Mouse (Mus musculus): ENCODE measurements around the gene Dsn1.

Dsn1 gene

DNA sequence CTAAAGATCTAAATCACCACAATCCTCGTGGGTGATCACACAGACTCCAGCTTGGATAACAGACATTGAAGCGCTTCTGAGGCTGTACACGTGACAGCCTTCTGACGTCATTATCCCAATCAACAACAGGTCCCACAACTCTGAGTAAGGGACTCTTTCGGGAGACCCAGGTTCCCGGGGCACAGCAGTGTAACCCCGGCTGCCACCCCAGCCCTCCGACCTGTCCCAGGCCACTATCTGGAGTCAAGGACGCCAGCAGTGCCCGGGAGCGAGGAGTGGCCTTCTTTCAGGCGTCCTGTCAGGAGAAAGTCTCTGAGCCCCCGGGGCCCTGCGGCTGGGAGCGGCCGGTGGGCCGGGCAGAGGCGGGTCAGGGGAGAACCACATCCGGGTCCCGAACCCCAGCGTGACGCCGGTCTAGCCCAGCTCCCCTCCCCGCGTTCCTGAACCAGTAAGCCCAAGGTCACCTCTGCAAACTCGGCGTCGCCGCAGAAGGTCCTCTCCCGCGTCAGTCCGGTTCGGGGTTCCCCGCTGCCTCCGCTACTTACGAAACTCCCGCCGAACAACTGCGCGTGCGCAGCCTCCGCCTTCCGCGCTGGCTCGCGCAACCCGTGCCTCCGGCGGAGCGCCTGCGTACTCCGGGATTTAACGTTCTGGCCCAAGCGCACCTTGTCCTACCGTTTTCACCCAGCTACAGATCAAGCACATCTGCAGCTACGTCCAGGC, at the start of gene Dsn1:
TSS of gene Dsn1 (minus strand) at position 644 of the 723 bp plus-strand sequence.
- DNase-seq (ENCODE audit: low read depth, low spot score), result peak; percentile 89

DNA sequence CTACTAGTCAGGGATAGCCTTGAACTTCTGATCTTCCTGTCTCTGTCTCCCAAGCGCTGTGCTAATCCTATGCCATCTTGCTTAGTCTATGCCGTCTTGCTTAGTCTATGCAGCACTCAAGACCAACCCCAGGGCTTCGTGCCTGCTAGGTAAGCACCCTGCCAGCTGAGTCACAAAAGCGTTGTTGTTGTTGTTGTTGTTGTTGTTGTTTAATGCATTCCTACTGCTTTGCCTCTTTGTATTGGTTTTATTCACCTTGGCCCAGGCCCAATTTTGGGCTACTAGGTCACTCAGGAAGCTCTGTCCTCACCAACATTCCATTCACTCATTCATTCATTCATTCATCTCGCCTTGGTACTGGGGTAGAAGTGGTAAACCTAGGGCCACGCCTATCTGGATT, 48.8 kb upstream of the Dsn1 start:
- DNase-seq (ENCODE audit: low read depth, low spot score), result no peak

DNA sequence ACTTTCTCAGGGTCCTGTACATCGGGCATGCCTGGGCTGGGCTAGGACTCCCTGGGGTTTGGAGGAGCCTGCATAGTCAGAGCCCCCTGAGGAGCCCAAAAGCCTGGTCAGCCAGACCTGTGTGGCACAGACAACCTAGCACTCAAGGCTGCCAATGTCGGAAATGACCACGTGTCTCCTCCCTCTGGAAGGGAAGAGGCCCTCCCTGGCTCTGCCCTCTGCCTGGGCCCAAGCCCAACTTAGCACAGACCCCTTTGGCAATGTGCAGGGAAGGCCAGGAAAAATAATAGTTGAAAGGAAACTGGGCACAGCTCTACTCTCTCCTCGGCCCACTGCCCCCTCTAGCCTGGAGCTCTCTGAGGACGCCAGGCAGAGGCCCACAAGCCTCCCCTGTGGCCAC, 47.9 kb upstream of the Dsn1 start:
- peak; percentile 34 for DNase-seq (ENCODE audit: low read depth, low spot score)

DNA sequence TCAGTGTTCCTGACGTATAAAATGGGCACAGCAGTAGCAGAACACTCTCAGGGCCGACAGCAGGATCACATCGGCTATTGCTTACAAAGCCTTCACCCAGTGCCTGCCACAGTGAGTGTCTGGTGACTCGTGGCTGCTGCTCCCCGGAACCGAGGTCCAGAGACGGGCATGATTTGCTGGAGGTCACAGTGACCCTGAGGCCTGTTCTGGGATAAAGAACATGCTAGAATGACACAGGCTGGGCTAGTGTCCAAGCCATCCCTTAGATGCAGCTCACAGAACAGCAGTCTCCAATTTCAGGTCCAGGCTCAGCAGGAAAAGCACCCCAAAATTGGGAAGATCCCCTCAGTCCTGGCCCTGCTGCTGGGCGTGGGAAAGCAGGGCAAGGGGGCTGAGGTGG, 47.3 kb upstream of the Dsn1 start:
- peak; percentile 68 for DNase-seq (ENCODE audit: low read depth, low spot score)

DNA sequence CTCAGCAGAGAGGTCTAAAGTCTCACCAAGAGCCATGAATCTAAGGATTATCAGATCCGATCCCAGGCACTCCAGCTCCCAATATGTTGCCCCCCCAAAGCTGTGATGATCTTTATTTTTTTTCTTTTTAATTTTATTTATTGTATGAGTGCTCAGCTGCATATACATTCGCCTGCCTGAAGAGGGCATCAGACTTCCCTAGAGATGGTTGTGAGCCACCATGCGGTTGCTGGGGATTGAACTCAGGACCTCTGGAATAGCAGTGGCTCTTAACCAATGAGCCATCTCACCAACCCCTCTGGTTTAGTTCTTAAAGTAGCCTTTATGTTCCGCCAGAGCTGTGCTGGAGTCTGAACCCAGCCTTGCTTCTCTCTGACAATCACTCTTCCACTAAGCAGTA, 46.8 kb upstream of the Dsn1 start:
- DNase-seq (ENCODE audit: low read depth, low spot score), result peak; percentile 40

DNA sequence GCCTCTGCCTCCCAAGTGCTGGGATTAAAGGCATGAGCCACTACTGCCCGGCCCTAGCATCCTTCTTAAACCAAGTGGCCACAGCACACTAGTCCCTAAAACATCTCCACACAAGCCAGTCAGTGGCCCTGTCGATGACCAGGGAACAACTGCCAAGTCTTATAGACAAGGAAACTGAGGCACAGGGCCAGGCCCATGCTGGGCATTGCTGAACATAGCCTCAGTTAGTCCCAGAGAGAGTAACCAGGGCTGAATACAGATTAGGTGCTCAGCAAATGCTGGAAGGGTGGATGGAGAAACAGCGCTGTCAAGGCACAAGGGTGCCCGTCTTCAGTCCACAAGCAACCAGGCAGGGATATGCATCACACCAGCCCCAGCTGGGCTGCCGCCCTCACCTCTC, 46.2 kb upstream of the Dsn1 start:
- DNase-seq (ENCODE audit: low read depth, low spot score), result no peak

DNA sequence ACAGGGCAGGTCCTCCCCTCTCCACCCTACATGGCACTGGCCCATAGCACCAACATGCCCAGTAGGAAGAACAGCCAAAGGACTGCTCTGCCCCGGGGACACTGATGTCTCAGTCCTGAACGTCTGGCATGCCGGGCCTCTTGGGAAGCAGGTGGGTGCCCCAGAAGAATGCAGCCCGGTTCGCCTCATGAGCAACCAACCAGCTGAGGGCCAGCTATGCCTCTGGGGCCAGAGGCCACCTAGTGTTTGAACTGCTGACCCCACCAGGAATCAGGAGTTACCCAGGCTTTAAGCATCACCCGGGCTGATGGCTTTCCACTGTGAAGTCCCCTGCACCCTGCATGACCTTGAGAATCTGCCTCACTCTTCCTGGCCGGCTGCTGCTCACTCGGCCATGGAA, 45.5 kb upstream of the Dsn1 start:
- DNase-seq (ENCODE audit: low read depth, low spot score), result no peak

DNA sequence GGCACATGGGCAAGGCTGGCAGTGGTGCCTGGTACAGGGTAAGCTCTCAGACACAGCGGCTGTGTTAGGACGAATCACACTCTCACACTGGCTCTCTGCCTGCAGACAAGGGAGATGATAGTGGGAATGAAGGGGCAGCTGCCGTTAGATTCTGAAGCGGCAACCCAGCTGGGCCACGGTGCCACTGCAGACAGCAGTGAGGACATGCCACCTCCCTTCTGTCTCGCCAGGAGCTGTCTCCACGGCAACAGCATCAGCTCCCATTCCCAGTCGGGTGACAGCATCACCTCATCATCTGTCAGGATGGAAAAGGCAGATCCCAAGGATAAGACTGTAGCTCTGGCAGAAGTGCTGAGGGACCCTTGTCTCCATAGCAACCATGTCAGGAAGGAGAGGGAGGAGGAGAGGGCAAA, 42.9 kb upstream of the Dsn1 start:
- DNase-seq (ENCODE audit: low read depth, low spot score), result no peak

DNA sequence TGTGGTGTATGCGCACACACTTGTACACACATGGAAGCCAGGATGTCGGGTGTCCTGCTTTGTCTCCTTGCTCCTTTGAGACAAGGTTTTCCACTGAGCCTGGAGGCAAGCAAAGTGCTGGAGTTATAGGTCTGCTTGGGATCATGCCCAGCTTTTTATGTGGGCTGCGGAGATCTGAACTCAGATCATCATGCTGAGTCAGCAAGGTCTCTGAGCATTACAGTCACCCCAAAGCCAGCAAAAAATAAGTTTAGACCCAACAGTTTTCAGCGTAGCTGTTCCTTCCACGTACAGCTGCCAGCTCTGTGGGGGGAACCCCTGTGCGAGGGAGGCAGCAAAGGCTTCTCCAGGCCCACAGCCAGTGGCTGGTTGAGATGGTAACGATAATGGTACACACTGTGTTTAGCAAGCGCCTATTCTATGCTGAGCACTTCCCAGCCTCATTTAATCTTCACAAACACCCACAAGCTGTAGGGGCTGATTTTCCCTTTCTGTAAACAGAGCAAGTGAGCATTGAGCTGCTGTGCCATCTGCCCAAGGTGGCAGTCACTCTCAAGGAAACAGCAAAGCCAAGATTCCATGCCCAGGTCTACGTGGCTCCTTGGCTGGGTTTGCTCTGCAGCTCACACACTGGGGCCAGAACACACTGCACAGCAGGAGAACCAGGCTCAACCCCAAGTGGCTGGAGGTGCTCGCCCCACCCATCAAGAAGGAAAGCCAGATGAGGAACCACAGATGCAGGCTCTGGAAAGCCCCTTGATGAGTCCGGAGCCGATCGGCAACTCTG, 41.6 kb upstream of the Dsn1 start:
- DNase-seq (ENCODE audit: low read depth, low spot score), result no peak

DNA sequence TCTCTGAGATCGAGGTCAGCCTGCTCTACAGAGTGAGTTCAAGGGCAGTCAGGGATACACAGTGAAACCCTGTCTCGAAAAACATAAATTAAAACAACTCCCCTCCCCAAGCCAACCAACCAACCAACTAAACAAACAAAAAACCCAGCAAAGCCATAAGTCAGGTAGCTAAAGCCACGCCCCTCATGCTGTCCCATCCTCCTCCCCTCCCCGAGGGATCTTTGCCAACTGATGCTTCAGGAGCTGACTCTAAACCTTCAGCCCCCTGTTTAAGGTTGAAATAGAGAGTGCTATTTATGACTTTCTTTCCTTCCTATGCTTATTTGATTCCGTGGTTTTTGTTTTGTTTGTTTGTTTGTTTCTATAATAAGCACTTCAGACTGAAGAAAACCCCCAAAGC, 40.0 kb upstream of the Dsn1 start:
- DNase-seq (ENCODE audit: low read depth, low spot score), result no peak

DNA sequence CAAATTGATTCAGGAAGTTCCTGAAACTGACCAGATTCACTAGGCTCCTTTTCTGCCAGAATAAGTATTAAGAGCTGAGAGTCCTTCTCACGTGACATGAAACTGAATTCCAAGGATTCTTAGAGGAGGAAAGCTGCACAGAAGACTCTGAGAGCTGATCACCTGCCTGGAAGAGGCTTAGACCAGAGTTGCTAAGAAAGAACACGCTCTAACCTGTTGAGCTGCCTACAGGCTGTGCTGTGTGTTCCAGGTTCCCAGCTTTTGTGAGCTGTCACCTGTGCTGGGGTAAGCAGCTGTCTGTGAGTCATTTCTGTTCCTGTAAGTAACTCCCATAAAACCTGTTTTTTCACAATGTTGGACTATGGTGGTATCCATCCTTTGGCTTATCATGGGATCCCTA, 39.0 kb upstream of the Dsn1 start:
- no peak for DNase-seq (ENCODE audit: low read depth, low spot score)

DNA sequence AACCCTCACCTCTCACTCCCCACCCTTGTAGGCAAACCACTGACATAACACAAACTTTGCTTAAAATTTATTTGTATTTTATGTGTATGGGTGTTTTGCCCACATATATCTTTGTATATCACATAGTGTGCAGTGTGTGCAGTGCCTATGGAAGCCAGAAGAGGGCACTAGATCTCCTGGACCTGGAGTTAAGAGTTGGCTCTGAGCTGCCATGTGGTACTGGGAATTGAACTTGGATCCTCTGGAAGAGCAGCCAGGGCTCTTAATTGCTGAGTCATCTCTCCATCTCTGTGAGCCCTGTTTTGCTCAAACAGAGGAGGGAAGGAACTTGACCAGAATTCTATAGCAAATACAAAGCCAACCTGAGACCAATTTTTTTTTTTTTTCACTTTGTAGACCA, 37.0 kb upstream of the Dsn1 start:
- DNase-seq (ENCODE audit: low read depth, low spot score), result peak; percentile 62

DNA sequence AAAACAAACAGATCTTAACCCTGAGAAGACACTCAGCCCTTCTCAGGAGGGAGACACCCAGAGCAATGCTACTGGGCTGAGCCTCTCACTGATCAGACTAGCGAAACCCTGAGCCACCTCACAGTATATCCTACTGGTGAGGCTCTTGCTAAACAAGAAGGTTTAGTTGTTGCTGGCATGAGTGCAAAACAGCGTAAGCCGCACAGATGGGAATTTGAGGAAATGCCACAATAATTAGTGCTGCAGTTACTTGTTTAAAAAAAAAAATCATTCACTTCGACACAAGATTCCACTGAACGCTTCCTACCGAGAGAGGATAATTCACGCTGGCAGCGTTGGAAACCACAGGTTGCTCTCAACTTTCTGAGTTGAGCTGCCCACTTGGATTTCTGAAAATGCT, 36.6 kb upstream of the Dsn1 start:
- no peak for DNase-seq (ENCODE audit: low read depth, low spot score)

DNA sequence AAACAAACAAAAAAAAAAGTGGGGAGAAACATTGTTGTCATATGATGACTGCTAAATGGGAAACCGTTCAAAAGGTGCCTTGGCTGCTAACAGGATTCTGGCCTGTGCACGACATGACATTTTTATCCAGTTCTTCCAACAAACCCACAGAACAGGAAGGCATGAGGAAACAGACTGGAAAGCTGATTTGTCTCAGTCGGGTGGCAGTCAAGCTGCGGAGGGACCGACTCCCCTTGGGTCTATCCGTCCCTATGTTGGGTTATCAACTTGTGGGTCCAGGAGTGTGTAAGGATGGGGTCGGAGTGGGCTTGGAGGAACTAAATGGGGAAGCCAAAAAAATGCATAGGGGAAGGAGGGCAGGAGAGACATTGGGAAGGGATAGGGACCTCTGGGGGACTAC, 34.5 kb upstream of the Dsn1 start:
- no peak for DNase-seq (ENCODE audit: low read depth, low spot score)

DNA sequence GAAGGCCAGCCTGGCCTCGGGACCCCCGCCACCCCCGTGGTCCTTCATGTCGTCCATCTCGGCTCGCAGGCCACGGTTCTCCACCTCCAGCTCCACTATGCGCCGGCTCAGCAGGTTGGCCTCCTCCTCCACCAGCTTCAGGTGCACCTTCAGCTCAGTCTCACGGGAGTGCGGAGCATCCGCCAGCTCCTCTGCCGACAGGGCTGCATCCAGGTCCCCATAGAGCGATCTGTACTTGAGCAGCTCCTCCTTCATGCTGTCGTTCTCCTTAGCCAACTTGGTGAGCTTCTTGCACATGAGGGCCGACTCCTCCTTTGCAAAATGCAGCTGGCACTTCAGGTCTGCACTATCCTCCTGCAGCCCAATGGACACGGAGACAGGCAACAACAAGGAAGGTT, 33.7 kb upstream of the Dsn1 start:
- DNase-seq (ENCODE audit: low read depth, low spot score), result no peak

DNA sequence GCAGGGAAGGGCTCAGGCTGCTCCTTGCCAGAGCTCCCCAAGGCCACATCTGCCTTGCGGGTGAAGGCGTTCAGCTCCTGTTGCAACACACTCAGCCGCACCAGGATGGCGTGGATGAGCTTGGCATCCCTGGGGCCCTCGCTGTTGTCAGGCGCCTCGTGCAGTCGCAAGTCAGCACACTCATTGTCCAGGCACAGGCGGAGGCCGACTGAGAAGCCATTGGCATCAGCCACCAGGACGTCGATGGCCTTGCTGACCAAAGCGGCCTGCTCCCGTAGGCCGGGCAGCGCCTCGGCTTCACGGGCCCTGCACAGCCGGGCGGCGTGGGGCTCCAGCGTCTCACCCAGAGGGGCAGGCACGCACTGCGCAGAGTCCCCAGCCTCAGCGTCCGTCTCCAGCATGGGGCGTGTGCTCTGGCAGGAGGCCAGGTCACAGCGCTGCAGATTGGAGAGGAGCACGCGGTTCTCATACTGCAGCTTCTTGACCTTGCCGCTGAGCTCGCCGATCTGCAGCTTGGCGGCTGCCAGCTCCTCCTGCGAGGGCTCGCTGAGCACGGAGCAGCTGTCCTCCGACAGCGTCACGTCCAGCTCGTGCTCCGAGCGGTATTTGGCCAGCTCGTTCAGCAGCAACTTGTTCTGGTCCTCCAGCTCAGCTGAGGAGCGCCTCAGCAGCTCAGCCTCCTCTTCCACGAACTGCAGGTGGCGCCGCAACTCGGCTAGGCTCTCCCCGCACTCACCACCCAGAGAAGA, 33.1 kb upstream of the Dsn1 start:
- DNase-seq (ENCODE audit: low read depth, low spot score), result no peak

DNA sequence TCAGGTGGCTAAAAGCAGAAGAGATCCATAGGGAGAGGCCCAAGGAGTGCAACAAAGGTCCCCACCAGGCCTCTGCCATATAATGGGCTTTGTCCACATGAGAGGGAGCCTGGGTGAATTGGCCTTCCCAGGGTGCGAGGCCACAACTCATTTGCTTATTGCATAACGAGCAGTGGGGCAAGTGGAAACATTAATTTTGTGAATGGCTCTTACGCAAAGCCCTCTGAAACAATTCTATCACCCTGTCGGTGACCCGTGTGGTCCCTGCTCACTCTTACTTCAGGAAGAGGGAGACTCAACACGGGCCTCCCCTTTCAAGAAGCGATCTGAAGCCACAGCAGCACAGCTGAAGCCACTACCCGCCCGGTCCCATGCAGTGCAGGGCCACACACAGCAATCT, 30.3 kb upstream of the Dsn1 start:
- DNase-seq (ENCODE audit: low read depth, low spot score), result no peak

DNA sequence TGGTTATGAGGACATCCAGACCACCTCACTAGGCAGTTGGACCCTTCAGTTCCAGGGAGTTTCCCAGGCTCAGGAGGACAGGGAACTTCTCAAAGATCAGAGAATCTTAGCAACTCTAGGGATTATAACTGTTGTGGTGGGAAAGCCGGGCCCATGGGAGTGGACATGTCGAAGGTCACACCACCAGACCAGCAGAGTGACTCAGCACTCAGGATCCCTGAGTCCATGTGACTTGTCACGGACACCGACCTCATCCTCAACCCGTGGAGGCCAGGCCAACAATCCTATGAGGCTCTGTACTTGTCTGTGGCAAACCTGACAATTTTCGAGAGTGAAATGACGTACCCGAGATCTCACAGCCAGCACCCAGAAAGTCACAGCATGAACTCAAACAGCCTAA, 29.4 kb upstream of the Dsn1 start:
- peak; percentile 79 for DNase-seq (ENCODE audit: low read depth, low spot score)

DNA sequence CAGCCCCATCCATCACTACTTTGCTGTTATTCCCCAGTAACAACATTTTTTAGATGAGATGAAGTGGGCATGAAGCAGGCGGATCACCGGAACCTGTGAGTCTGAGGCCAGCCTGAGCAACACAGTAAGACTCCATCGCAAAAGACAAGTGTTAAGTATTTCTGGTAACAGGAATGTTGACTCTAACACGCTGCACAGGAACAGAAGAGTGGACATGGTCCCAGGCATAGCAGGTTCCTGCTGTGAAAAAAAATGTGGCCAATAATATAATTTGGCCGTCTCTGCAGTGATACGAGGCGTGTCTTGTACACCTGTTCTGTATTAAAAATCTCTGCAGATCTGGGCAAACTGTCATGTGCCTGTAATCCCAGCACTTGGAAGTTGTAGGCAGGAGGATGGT, 28.4 kb upstream of the Dsn1 start:
- no peak for DNase-seq (ENCODE audit: low read depth, low spot score)

DNA sequence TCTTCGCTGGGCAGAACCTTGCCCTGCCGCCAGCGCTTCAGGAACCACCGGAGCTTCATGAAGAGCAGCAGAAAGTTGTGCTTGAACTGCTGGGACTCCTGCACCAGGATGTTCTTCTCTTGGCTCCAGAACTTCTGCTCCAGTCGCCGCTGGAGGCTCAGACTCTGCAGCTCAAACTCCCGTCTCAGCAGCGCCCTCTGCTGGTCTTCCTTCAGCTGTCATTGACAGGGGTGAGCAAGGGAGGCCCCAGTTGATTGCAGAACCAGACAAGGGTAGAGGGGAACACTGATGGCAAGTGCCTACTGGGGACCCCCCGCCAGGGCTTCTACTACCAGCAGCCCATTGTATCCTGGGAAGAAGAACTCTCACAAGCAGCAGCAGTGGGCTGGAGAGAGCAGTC, 23.9 kb upstream of the Dsn1 start:
- DNase-seq (ENCODE audit: low read depth, low spot score), result peak; percentile 84

DNA sequence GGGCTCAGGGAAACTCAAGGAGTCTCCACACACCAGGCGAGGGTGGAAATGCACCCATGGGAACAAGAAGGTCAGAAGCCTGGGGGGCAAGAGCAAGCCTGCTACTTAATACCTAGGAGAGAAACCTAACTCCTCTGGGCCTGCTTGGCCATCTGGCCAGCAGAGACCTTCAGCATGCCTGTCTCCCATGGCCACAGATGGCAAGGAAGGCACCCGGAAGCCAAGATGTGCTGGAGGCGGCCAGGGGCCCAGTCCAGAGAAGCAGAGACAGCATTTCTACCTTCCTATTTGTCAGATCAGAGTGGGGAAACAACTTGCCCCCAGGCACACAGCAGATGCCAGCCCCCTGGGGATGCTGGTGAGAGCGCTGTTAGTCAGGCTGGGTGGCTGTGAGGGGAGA, 21.3 kb upstream of the Dsn1 start:
- no peak for DNase-seq (ENCODE audit: low read depth, low spot score)

DNA sequence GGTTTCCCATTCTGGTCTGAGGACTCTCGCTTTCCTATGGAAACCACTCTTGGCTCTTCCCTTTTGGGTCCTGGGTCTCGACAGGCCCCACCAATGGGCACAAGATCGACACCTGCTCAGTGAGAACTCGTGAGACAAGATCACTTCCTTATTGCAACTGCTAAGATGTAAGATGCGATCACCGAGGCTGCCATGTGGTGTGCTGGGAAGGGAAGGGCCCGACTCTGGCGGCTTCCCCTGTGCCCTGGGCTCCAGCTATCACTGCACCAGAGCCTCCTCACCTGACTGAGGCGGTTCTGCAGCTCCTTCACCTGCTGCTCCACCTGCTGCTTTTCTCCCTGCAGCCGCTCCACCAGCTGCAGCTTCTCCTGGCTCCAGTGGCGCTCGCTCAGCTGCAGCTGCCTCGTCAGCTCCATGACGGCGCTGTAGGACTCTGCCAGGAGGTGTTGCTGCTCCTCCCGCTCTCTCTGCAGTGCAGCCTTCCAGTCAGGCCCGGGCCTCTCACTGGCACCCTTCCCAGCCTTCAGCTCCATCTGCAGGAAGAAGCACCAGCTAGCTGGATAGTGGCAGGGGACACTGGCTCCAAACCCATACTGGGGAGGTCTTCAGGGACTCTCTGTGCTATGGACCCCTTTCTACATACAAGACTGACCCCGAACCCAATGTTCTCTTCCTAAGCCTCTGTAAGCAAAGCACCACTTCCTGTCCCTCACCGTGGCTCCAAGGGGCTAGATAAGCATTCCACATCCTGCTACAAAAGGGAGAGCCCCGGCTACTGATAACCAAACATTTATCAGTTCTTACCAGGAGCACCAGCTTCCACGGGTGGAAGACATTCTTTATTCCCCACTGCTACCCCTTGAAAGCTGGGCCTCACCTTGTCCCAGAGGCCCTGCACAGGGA, 20.4 kb upstream of the Dsn1 start:
- DNase-seq (ENCODE audit: low read depth, low spot score), result no peak

All from 3T3-L1 (cell line).